Mouse (Mus musculus): ENCODE measurements around the gene Abca5. TPM values are rescaled to one million over a fixed set of nuclear protein-coding genes. Genes with fewer than 3 reads are reported as not detected.

Gene Abca5
- polyA plus RNA-seq, 1 experiment from 2014 or later = 5.8 TPM

GRCm38 (mm10) chr11:110284849-110285248 is 52.7 kb downstream of the Abca5 start:
- H3K27ac ChIP-seq (ENCODE audit: low read depth, low read length) = no peak overlapping the region
- WGBS = 70% methylated on average over 10 of the region's 10 CpGs
- DNase-seq (ENCODE audit: low spot score) (no peak), ATAC-seq (ENCODE audit: insufficient read depth, low FRiP score, low TSS enrichment) (no peak)
- no peaks in the 10 kb centered on the region for H3K36me3 ChIP-seq (ENCODE audit: control insufficient read depth, insufficient read depth, low read length)
- H3K4me1 ChIP-seq (ENCODE audit: control insufficient read depth, insufficient read depth, low read length) = no peaks in the 10 kb centered on the region
- no peak overlapping the region for H3K4me3 ChIP-seq (ENCODE audit: low read depth, low read length)
- H3K9ac ChIP-seq (ENCODE audit: low read length) = no peak overlapping the region
- H3K4me2 ChIP-seq (ENCODE audit: low read depth) = no peak overlapping the region
- H3K27me3 ChIP-seq (ENCODE audit: control insufficient read depth, insufficient read depth, low read length) = no peaks in the 10 kb centered on the region
- H3K9me3 ChIP-seq (ENCODE audit: control insufficient read depth, low read length) = no peaks in the 10 kb centered on the region

DNA sequence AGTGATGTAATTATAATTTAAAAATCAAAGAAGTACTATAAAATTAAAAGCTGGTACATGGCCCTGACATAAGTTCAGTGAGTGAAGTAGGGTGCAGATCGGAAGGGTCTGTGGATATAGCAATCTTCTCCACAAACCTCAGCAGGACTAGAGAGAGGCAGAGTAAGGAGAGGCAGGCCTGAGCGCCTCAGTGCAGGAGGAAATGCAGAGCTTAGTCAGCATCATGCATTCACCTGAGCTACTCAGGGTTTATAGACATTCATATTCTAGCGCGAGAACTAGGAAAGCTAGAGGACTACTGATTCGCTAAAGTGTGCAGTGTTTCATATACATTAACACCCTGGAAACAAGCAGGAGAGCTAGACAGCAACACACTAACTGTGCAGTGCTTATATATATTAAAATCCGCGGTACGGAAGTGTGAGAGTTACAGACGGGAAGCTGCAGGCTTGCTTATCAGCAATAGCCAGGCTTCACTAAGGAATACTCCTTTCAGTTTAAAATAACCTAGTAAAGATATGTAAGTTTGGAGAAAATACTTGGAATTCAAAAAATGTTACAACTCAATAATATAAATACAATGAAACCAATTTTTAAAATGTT is 53.2 kb downstream of the Abca5 start:
- H3K27me3 ChIP-seq (ENCODE audit: control insufficient read depth, insufficient read depth, low read length) = no peaks in the 10 kb centered on the region
- H3K4me2 ChIP-seq (ENCODE audit: low read depth) = no peak overlapping the region
- no peak overlapping the region for H3K27ac ChIP-seq (ENCODE audit: low read depth, low read length)
- H3K9ac ChIP-seq (ENCODE audit: low read length) = no peak overlapping the region
- H3K36me3 ChIP-seq (ENCODE audit: control insufficient read depth, insufficient read depth, low read length) = no peaks in the 10 kb centered on the region
- H3K9me3 ChIP-seq (ENCODE audit: control insufficient read depth, low read length) = no peaks in the 10 kb centered on the region
- 90% methylated on average over 9 of the region's 9 CpGs for WGBS
- no peak overlapping the region for H3K4me3 ChIP-seq (ENCODE audit: low read depth, low read length)
- no peak for ATAC-seq (ENCODE audit: insufficient read depth, low FRiP score, low TSS enrichment)
- no peak for DNase-seq (ENCODE audit: low spot score)
- H3K4me1 ChIP-seq (ENCODE audit: control insufficient read depth, insufficient read depth, low read length) = no peaks in the 10 kb centered on the region

- no peaks in the 10 kb centered on the region for H3K36me3 ChIP-seq (ENCODE audit: control insufficient read depth, insufficient read depth, low read length)
- 67% methylated on average over 3 of the region's 3 CpGs for WGBS
These were observed 62.7 kb downstream of the Abca5 start for GRCm38 (mm10) chr11:110274794-110275193.

GRCm38 (mm10) chr11:110271745-110272144 is 65.8 kb downstream of the Abca5 start:
- no peaks in the 10 kb centered on the region for H3K9me3 ChIP-seq (ENCODE audit: control insufficient read depth, low read length)
- DNase-seq (ENCODE audit: low spot score) = peak; percentile 74
- no peak overlapping the region for H3K9ac ChIP-seq (ENCODE audit: low read length)
- H3K27ac ChIP-seq (ENCODE audit: low read depth, low read length) = no peak overlapping the region
- H3K4me1 ChIP-seq (ENCODE audit: control insufficient read depth, insufficient read depth, low read length) = no peaks in the 10 kb centered on the region
- no peak overlapping the region for H3K4me2 ChIP-seq (ENCODE audit: low read depth)
- whole genome bisulfite sequencing = 9% methylated on average over 5 of the region's 5 CpGs
- ATAC-seq (ENCODE audit: insufficient read depth, low FRiP score, low TSS enrichment) = peak; percentile 72
- H3K36me3 ChIP-seq (ENCODE audit: control insufficient read depth, insufficient read depth, low read length) = no peaks in the 10 kb centered on the region
- no peak overlapping the region for H3K4me3 ChIP-seq (ENCODE audit: low read depth, low read length)
- H3K27me3 ChIP-seq (ENCODE audit: control insufficient read depth, insufficient read depth, low read length) = no peaks in the 10 kb centered on the region

More at GRCm38 (mm10) chr11:110274794-110275193, 62.7 kb downstream of the Abca5 start:
- ATAC-seq (ENCODE audit: insufficient read depth, low FRiP score, low TSS enrichment) = no peak
- H3K4me1 ChIP-seq (ENCODE audit: control insufficient read depth, insufficient read depth, low read length) = no peaks in the 10 kb centered on the region
- DNase-seq (ENCODE audit: low spot score) = no peak
- no peak overlapping the region for H3K9ac ChIP-seq (ENCODE audit: low read length)
- H3K27ac ChIP-seq (ENCODE audit: low read depth, low read length) = no peak overlapping the region
- no peaks in the 10 kb centered on the region for H3K27me3 ChIP-seq (ENCODE audit: control insufficient read depth, insufficient read depth, low read length)
- no peaks in the 10 kb centered on the region for H3K9me3 ChIP-seq (ENCODE audit: control insufficient read depth, low read length)
- H3K4me2 ChIP-seq (ENCODE audit: low read depth) = no peak overlapping the region
- no peak overlapping the region for H3K4me3 ChIP-seq (ENCODE audit: low read depth, low read length)

- ATAC-seq (ENCODE audit: insufficient read depth, low FRiP score, low TSS enrichment) = peak; percentile 56
- no peaks in the 10 kb centered on the region for H3K27me3 ChIP-seq (ENCODE audit: control insufficient read depth, insufficient read depth, low read length)
These were observed 69.2 kb downstream of the Abca5 start for GRCm38 (mm10) chr11:110268244-110268844.

GRCm38 (mm10) chr11:110267232-110267631 is 70.3 kb downstream of the Abca5 start:
- H3K4me3 ChIP-seq (ENCODE audit: low read depth, low read length) = no peak overlapping the region
- H3K9me3 ChIP-seq (ENCODE audit: control insufficient read depth, low read length) = no peaks in the 10 kb centered on the region
- 96% methylated on average over 6 of the region's 6 CpGs for WGBS
- H3K4me2 ChIP-seq (ENCODE audit: low read depth) = no peak overlapping the region
- H3K36me3 ChIP-seq (ENCODE audit: control insufficient read depth, insufficient read depth, low read length) = no peaks in the 10 kb centered on the region
- no peak overlapping the region for H3K27ac ChIP-seq (ENCODE audit: low read depth, low read length)
- H3K9ac ChIP-seq (ENCODE audit: low read length) = no peak overlapping the region
- no peak for DNase-seq (ENCODE audit: low spot score)
- no peak for ATAC-seq (ENCODE audit: insufficient read depth, low FRiP score, low TSS enrichment)
- no peaks in the 10 kb centered on the region for H3K4me1 ChIP-seq (ENCODE audit: control insufficient read depth, insufficient read depth, low read length)
- no peaks in the 10 kb centered on the region for H3K27me3 ChIP-seq (ENCODE audit: control insufficient read depth, insufficient read depth, low read length)

More at GRCm38 (mm10) chr11:110268244-110268844, 69.2 kb downstream of the Abca5 start:
- Histone ChIP-seq H3K4me1 (ENCODE audit: control insufficient read depth, insufficient read depth, low read length) (no peaks in the 10 kb centered on the region), H3K4me2 (ENCODE audit: low read depth) (no peak overlapping the region), H3K36me3 (ENCODE audit: control insufficient read depth, insufficient read depth, low read length) (no peaks in the 10 kb centered on the region), H3K9ac (ENCODE audit: low read length) (no peak overlapping the region), H3K9me3 (ENCODE audit: control insufficient read depth, low read length) (no peaks in the 10 kb centered on the region), H3K4me3 (ENCODE audit: low read depth, low read length) (no peak overlapping the region), H3K27ac (ENCODE audit: low read depth, low read length) (no peak overlapping the region)
- 44% methylated on average over 8 of the region's 8 CpGs for WGBS
- DNase-seq (ENCODE audit: low spot score) = peak; percentile 90

DNA sequence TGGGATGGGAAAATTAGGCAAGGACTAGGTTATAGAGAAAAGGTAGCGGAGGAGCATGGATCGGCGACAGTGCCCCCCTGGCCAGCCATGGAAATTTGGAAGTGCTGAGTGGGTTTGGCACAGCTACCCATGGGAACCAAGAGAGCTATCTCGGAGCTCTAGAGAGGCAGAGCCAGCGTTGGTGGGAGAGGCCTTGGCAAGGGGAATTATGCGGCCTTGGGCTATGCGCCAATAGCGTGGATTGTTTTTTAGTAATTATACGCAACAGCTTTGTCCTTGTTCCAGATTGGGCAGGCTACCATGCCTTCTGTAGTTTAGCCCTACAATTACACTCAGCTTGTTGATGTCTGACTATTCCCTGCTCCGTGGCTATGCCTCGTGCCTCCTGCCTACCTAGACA is 70.8 kb downstream of the Abca5 start:
- ATAC-seq (ENCODE audit: insufficient read depth, low FRiP score, low TSS enrichment) (no peak), DNase-seq (ENCODE audit: low spot score) (no peak)
- H3K27ac ChIP-seq (ENCODE audit: low read depth, low read length) = no peak overlapping the region
- H3K9me3 ChIP-seq (ENCODE audit: control insufficient read depth, low read length) = no peaks in the 10 kb centered on the region
- H3K36me3 ChIP-seq (ENCODE audit: control insufficient read depth, insufficient read depth, low read length) = no peaks in the 10 kb centered on the region
- WGBS = 92% methylated on average over 11 of the region's 11 CpGs
- H3K4me2 ChIP-seq (ENCODE audit: low read depth) = no peak overlapping the region
- H3K4me3 ChIP-seq (ENCODE audit: low read depth, low read length) = no peak overlapping the region
- no peaks in the 10 kb centered on the region for H3K27me3 ChIP-seq (ENCODE audit: control insufficient read depth, insufficient read depth, low read length)
- H3K4me1 ChIP-seq (ENCODE audit: control insufficient read depth, insufficient read depth, low read length) = no peaks in the 10 kb centered on the region
- H3K9ac ChIP-seq (ENCODE audit: low read length) = no peak overlapping the region

DNA sequence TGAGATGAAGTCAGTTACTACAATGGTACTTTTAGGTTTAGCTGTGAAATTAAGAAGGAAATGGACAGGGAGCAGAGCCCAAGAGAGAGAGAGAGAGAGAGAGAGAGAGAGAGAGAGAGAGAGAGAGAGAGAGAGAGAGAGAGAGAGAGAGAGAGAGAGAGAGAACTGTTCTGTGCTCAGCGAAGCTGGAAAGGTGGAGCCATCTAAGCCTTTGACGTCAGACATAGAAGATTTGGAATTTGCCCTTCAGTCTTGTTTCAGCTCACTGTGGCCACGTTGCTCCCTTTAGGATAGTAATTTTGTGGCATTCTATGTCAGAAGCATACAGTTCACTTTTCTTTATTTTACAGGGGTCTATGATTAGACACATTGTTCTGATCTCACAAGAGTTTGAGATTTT is 75.6 kb downstream of the Abca5 start:
- WGBS = 87% methylated on average over 3 of the region's 3 CpGs
- DNase-seq (ENCODE audit: low spot score) = no peak
- Histone ChIP-seq H3K36me3 (ENCODE audit: control insufficient read depth, insufficient read depth, low read length) (no peaks in the 10 kb centered on the region), H3K4me2 (ENCODE audit: low read depth) (no peak overlapping the region), H3K4me3 (ENCODE audit: low read depth, low read length) (no peak overlapping the region), H3K4me1 (ENCODE audit: control insufficient read depth, insufficient read depth, low read length) (no peaks in the 10 kb centered on the region), H3K9me3 (ENCODE audit: control insufficient read depth, low read length) (no peaks in the 10 kb centered on the region), H3K27ac (ENCODE audit: low read depth, low read length) (no peak overlapping the region), H3K27me3 (ENCODE audit: control insufficient read depth, insufficient read depth, low read length) (no peaks in the 10 kb centered on the region), H3K9ac (ENCODE audit: low read length) (no peak overlapping the region)
- no peak for ATAC-seq (ENCODE audit: insufficient read depth, low FRiP score, low TSS enrichment)

DNA sequence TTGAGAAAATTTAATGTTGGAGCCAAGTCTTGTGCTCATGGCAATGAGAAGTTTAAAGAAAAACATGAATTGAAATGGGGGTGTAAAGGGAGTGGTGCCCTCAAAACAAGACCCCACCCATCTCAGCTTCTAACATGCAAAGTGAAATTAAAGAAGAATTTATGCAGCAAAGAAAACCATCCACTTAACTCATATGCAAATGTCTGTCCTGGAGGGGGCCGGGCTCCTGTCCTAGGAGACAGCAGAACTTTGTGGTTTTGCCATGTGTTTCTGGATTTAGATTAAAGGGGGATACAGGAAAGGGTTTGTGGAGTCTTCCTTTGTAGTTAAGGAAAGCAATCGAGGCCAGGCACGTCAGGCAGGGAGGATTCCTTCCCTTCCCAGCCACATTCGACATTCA is 79.6 kb downstream of the Abca5 start:
- H3K27ac ChIP-seq (ENCODE audit: low read depth, low read length) = no peak overlapping the region
- DNase-seq (ENCODE audit: low spot score) = no peak
- H3K9me3 ChIP-seq (ENCODE audit: control insufficient read depth, low read length) = no peaks in the 10 kb centered on the region
- no peak overlapping the region for H3K4me2 ChIP-seq (ENCODE audit: low read depth)
- no peak for ATAC-seq (ENCODE audit: insufficient read depth, low FRiP score, low TSS enrichment)
- WGBS = 71% methylated on average over 4 of the region's 4 CpGs
- H3K36me3 ChIP-seq (ENCODE audit: control insufficient read depth, insufficient read depth, low read length) = no peaks in the 10 kb centered on the region
- H3K4me3 ChIP-seq (ENCODE audit: low read depth, low read length) = no peak overlapping the region
- no peak overlapping the region for H3K9ac ChIP-seq (ENCODE audit: low read length)
- H3K4me1 ChIP-seq (ENCODE audit: control insufficient read depth, insufficient read depth, low read length) = no peaks in the 10 kb centered on the region
- no peaks in the 10 kb centered on the region for H3K27me3 ChIP-seq (ENCODE audit: control insufficient read depth, insufficient read depth, low read length)
